19 mouse cellular contexts compared by ENCODE assay signal in genomic region chr1:22211795-22212194, GRCm38 (mm10).
DNase-seq lines count a peak whose midpoint lies in the region.
"Had no signal": no experiment of that assay in that cellular context is flagged by ENCODE, and none has a peak within 500 bp of the region (broad histone marks: within the 10 kb centered on the region; RNA-seq: fewer than 3 reads in every experiment).

No protein-coding gene starts in this region.

- intact Hi-C loops in left cerebral cortex, postnatal 10 days (cut with DNase I): no loop called here

- DNase-seq in frontal cortex, adult 2 months (ENCODE audit: extremely low spot score in 1 of 2, low spot score in 1 of 2): peak; percentile 14 to 40
- no peak for DNase-seq in frontal cortex, postnatal 10 days (ENCODE audit: low spot score in 2 of 2)
- DNase-seq in left cerebral cortex, adult 18-20 months (ENCODE audit: low spot score in 2 of 2): peak; percentile 27 to 47
- no peak for DNase-seq in left cerebral cortex, postnatal 10 days (ENCODE audit: extremely low spot score in 1 of 2, low spot score in 2 of 2)
- peak; percentile 59 for DNase-seq in right cerebral cortex, adult 18-20 months
- DNase-seq in right cerebral cortex, postnatal 10 days (ENCODE audit: low spot score in 2 of 2): no peak
- no peak for DNase-seq in cerebellum, postnatal 14 days
- DNase-seq: adrenal gland, postnatal 10 days; adrenal gland, postnatal 36 days; B cell, adult 2 months; cerebellum, adult 11 months; cerebellum, adult 2 months; cerebellum, adult 9-11 months; cerebellum, postnatal 36 days; embryo, embryonic 11 days; gastrocnemius, postnatal 25 days; heart, adult 18-20 months; heart, postnatal 10 days; heart, postnatal 36 days had no signal

Comparison
In these comparisons a context has a peak if more than half of its experiments do, and no peak if none do; other contexts are left out.
1. DNase-seq: peak in frontal cortex, adult 2 months (2 of 2), left cerebral cortex, adult 18-20 months (2 of 2) and right cerebral cortex, adult 18-20 months (single experiment); none in frontal cortex, postnatal 10 days (0 of 2), left cerebral cortex, postnatal 10 days (0 of 2), right cerebral cortex, postnatal 10 days (0 of 2) and cerebellum, postnatal 14 days (0 of 2).